Mouse (Mus musculus): ENCODE results near the gene Cxcr5. TPM values are rescaled to one million over a fixed set of nuclear protein-coding genes. Genes with fewer than 3 reads are reported as not detected.

Gene Cxcr5
- total RNA-seq, 2 experiments from 2014 or later: 0.37 to 2.8 TPM

DNA sequence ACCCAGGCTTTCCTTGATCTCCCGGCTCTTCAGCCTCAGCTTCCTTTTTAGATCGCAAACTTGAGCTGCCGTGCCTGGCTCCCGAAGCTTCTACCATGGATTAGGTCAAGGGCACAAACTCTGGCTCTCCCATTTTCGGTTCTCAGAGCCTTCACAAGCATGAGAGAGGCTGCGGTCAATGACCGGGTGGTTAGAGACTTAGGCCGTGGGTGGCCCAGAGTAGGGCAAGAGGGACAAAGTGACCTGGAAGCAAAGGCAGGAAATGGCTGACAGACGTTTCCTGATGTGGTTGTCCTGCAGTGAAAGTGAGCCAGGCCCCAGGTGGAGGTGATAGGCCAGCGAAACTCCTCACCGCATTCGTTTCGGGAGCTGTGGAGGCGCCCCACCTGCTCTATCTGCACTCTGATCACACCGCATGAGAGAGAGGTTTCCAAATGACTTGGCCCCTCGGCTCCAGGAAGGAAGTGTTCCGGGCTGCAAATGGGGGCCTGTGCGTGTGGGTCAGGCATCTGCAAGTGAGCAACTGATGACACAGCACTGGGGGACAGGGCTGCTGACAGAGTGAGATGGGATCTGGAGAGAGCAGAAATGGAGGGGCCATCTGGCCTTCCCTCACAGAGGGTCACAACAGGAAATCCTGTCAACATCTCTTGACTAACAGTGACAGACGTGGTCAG lies 23.9 kb downstream of the Cxcr5 start:
- DNase-seq: peak in 1 of 2 experiments; percentile 34

DNA sequence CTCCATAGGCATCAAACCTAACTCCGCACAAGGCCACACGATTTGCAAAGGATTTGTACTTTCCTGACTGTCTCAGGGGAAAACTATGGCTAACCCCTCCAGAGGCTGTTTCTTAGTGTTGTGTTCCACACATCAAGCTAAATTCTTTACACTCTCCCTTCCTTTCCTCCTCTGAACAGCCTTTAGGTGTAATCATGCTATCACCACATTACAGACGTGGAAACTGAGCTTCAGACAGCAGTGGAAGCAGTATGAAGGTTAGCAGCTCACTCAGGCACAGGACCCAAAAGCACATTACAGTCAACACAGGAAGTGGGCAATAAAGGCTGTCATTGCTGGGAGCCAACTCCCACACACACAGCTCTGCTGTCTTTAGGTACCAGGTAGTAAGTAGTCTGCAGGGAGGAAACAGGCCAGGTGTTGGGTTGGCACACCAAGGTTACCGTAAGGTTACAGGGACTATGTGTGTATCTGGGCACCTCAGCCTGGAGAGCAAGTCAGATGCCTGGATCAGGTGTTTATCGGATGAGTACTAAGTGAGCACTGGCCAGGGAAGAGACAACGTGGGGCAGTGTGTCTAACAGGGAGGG lies 28.6 kb downstream of the Cxcr5 start:
- no peak for DNase-seq

DNA sequence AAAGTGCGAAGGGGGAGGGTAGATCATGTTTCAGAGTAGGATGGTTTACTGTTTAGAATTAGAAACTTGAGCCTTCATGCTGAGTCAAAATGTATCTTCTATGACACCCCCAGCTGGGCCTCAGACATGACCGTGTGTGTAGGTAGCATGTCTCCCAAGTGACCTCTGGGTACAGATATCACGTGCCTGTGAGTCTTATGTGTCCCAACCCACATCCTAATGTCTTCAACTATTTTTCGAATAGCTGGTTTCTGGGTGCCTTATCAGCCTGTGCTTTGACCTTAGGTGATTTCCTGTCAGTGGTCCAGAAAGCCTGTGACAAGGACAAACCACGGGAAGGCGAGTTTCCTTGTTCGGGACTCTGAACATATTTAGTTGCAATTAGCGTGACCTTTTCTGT lies 33.3 kb downstream of the Cxcr5 start:
- peak in 1 of 2 experiments; percentile 54 for DNase-seq

DNA sequence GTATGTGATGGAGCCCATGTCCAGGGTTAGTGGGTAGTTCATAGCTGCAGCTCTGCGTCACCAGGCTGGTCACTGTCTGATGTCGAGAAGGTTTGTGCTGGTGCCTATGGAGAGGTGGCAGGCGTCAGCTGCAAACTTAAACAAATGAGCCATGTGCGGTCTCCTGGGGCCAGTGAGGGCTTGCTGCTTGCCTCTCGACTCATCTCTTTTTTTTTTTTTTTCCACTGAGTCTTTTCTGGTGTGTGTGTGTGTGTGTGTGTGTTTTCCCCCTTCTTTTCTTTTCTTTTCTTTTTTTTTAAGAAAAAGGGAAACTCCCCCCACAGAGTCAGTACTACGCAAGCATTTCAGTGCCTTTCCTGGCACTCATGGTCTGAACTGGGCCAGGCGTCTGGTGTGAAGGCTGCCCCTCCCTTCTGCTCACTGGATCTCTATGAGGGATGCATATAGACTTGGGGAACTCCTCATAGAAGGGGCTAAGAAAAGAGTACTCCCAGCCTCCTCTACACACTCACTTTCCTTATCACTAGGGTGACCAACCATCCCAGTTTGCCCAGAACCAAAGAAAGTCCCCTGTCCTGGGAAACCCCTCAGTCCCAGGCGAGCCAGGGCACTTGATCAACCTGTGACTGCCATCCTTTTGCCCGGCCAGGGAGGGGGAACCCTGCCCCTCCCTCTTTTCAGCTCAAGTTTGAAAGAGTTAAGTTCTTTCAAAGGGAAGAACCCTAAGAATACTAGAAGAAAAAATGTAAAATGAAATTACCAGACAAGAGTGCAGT lies 35.2 kb downstream of the Cxcr5 start:
- no peak for DNase-seq

DNA sequence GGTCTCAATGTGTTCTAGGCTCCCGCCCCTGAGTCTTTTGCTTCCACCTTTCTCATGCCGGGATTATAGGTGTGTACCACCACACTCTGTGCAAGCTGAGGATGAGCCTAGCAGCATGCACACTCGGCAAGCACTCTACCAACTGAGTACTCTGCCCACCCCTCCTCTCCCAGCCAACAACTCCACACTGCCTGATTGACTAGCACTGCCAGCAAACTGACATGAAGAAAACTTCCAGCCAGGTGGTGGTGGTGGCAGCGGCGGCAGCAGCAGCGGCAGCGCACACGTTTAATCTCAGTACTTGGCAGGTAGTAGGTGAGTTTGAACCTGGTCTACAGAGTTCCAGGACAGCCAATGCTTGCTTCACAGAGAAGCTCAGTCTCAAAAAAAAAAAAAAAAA lies 36.1 kb downstream of the Cxcr5 start:
- DNase-seq: no peak

DNA sequence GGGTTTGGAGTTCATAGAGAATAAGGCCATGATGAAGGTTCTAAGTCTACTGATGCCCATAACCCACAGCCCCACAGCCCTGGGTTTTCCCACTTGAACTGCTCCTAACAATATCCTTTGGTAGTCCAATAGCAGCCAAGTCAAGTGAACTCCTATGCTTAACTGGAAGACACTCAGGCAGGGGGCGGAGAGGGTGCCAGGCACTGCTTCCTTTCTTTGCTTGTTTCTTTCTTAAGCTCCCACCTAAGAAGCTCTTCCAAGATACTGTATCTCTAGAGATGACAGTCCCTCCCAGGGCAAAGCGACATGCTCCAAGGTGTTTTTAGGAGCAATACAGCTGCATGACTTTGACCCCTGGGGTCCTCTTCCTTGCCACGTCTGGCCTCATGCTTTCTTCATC lies 36.7 kb downstream of the Cxcr5 start:
- DNase-seq: no peak

DNA sequence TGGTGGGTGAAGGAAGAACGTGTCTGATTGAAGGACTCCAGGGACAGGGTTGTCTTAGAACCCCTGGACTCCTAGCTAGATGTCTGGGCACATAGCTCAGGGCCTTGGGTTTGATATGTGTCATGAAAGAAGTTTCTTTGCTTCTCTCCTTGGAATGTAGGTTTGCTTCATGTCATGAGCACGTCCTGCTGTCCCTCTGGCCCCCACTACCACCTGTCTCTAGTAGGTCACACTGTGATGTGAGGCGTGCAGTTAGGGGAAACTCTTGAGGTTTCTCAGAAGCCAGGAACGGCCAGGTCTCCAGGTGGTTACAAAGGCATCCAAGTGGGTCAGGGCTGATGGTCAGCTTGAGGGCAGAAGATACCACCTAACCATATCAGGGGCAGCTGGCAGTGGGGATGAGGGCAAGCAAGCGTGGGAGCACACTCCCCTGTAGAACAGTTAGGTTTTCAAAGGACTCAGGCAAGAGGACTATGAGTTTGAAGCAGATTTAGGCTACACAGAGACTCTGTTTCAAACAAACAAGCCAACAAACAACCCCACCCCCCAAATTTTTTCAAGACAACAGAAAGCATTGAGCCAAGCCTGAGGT lies 37.3 kb downstream of the Cxcr5 start:
- no peak for DNase-seq

DNA sequence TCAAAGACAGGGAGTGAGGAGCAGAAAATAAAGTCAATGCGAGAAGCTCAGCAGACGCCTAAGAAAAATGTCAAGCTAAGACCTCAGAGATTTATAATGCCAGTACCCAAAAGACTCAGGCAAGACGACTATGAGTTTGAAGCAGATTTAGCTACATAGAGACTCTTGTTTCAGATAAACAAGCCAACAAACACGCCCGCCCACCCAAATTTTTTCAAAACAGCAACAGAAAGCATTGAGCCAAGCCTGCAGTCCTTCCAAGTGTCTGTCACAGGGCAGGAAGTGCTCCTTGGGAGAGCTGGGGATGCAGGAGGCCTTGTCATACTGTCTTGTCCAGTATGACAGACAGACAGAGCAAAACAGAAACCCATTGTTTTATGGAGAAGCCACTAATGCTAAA lies 38.0 kb downstream of the Cxcr5 start:
- no peak for DNase-seq

DNA sequence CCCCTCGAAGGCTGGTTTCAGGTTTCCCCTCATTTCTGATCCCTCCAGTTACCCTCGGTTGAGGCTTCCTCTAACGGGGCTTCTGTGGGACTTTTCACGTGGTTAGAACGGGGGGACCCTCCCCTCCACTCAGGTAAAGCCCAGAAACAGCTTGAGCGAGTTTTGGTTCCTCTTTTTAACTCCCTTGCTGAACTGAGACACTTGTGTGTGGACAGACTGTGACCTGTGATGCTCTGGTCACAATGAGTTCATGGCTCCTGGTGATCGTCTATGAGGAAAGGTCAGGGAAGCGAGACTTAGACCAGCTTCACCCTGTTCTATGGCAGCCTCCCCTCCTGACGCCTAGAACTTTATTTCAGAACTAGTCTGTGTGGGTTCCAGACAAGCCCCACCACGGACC lies 39.8 kb downstream of the Cxcr5 start:
- no peak for DNase-seq

DNA sequence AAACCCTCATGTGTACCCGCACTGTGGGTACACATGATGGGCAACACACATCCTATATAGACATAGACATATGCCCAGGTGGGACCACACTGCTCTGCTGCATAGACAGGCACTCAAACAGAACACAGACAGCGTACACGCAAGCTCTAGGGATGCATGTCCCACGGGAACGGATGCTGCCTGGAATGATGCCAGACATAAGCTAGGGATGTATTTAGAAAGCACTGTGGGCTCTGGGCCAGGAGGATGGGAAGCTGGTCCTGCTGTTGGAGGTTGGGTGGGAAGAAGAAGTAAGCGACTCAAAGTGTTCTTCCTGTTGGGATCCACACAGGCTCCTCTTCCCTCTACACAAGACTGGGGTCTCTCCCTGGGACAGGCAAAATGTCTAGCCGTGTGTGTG lies 43.6 kb downstream of the Cxcr5 start:
- DNase-seq: peak in 1 of 2 experiments; percentile 48

DNA sequence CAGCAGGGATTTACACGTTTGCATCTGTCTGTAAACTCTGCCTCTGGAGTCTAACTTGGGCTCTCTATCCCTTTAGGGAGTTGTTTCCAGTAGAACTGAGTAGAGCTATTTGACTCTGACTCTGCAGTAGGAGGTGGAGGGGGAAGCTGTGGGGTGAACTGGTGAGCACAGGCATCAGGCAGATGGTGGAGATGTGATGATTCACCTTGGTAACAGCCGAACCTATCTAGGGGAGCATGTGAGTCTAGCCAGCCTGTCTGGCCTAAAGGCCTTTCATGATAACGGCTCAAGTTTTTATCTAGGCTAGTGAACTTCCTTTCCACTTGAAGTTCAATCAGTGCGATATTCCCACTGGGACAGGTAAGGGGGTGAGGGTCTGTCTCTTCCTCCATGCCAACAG lies 44.3 kb downstream of the Cxcr5 start:
- no peak for DNase-seq

DNA sequence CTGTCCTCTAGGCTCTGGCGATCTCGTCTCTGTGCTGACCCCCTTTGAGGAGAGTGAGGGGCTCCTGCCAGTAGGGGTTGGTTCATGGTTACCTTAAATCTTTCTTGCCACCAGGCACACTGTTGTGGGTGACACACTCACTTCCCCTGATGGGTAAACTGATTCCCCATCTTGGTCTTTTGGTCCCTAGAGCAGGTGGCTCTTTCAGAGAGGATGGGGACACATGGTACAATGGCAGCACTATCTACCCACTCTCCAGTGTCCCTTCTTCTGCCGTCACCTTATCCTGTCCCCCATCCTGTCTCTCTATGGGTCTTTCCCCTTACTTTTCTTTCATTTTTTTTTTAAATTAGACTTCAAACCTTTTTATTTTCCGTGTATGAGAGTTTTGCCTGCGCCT lies 45.8 kb downstream of the Cxcr5 start:
- no peak for DNase-seq

DNA sequence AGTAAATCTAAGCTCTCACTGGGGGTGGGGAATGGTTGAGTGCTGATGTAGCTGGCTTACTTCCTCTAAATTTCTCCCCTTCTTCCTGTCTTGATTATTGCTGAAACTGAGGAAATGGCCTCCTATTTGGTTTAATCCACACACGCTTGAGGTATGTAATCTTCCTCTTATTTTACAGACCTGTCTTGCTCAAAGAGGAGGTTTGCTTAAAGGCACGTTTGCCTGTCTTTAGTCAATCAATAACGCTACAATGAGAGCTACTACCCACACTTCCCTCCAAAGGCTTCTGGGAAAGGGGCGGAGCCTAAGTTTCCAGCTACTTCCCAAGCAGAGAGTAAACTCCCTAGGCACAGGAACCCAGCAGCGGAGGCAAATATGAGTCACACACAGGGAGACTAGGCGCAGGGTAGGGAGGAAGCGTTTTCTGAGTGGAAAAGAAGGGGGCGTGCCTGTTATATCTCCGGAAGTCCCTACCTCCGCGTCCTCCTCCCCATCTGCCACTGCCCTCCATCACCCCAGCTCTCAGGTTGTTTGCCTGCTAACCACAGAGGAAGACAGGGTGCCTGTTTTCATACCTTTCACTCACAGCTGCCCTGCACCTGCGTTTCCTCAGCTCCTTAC lies 46.4 kb downstream of the Cxcr5 start:
- peak; percentile 72 to 86 for DNase-seq

DNA sequence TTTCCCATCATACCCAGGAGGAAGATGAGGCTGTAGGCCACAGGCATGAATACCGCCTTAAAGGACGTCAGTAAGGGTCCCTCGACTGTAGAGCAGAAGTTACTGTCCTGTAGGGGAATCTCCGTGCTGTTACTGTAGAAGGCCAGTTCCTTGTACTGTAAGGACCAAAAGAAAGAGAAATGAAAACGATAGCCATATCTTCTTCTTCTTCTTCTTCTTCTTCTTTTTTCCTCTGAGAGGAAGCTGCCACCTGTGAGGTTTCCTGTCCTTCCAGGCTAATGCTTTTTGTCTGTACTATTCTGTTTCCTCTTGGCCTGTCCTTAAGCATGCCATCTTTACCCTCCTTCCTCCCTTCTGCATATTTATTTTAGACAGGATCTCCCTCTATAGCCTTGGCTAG lies 47.5 kb downstream of the Cxcr5 start:
- DNase-seq: no peak

DNA sequence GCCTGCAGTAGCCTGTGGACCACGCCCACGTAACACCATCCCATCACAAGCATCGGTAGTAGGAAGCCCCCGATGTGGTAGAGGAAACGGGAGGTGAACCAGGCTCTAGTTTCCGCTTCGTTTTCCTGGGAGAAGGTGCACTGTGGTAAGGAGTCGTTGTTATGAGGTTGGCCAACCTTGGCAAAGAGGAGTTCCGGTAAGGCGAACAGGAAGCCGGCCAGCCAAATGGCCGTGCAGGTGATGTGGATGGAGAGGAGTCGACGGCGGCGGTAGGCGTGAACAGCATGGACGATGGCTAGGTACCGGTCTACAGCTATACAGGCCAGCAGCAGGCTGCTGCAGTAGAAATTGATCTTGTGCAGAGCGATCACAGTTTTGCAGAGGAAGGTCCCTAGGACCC lies 48.1 kb downstream of the Cxcr5 start:
- DNase-seq: no peak

DNA sequence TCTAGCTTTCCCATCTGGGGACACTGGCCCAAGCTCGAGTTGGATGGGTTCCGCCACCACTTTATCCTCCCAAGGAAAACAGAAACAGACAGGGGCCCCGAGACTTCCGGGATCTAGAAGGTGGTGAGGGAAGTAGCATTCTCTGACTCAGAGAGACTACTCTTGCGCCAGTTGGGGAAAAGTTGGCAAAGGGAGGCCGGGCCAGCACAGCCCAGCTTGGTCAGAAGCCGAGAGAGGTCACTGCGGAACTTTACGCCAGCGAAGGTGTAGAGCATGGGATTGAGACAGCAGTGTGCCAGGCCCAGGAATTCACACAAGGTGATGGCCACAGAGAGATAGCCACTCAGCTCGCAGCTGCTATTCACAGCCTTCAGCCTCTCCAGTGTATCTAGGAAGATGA lies 48.6 kb downstream of the Cxcr5 start:
- DNase-seq: peak; percentile 26 to 52

DNA sequence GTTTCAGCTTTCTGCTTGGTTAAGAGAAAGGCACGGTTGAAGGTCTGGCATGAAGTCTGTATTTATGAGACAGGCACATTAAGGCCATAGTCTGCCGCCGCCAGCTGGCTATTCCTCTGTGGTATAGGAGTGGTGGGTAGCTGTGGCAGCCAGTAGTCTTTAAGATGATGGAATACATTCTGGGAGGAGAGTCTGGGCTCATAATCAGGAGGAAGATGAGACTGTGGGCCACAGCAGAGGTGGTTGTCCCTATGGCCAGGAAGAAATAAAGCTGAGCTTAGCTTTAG lies 49.0 kb downstream of the Cxcr5 start:
- no peak for DNase-seq

DNA sequence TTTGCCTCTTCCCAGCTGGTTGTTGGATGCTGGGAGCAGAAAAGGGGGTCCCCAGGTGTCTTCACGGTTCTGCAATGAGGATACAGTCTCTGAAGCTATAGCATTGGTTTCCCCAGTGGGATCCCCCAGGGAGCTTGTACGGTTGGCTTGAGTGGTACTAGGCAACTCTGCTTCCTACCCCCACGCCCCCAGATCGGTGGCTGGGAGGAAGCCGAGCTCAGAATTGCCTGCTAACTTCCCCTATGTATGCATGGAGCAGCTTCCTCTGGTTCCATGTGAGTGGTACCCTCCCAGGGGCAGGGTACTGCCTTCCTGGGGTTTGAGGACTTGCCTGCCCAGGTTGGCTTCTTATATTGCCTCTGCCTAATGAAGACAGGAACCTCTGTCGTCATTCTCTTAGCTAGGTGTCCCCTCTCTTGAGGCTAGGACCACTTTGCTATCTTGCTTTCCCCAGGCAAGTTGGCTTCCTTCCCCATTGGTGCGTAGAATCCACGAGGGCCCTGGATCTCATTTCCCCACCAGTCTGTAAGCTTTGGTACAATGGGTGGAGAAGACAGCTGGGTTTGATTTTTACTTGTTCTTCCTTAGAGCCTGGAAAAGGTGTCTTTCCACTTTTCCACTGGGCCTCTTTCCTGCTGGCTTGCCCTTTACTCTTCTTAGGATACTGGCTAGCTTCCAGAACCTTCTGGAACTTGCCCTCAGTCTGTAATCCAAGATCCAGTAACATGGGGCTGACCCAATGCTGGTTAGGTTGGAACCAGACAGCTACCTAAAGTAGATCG lies 49.6 kb downstream of the Cxcr5 start:
- peak; percentile 44 to 48 for DNase-seq

DNA sequence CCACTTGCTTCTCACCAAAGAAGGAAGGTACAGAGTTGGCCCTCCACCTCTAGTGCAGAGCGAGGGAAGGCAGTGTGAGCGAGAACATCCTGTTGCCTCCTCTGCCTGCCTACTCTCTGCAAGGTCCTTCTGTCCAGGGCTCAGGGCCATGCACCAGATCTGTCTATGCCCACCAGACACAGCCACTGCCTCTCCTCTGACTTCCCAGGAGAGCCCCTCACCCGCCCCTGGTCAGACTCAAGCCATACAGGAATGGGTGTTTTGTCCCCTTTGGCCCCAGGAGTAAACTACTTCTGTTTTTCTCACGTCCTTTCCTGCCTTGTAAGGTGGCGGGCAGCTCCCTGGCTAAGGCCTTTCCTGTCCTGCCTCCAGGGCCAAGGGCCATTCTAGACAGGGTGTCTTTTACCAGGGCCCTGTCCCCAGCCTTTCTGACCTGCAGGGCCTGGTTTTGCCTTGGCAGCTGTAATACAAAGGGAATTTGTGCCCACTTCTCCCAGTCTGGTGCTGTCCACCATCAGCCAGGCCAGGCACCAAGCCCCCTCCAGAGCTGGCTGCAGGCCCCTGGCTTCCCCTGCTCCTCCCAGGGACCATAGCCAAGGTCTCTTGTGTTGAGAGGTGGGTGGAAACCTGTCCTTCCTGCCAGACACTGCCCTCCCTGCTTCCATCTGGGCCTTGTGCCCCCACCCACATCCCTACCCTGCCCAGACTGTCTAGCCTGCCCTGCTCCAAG lies 50.6 kb downstream of the Cxcr5 start:
- DNase-seq: peak; percentile 78 to 88

DNA sequence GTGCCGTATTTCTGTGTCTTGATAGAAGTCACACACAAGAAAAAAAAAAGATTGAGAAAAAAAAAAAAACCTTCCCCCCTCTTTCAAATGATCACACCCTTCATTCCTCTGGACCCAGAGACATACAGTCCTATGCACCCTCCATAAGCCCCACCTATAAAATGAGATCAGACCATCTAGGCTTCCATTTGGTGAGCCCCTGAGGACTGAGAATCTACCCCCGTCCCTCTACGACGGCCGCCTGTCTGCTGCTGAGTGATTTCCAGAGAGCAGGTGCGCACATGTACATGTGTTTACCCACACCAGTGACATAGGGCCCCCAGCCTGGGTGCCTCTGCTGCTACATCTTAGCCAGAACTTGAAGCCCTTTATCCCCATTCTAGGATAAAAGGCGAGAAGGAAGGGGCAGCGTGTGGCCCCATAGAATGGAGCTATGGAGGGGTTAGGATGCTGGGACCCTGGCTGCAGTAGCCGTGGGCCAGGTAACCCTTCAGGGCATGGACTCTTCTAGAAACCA lies 51.3 kb downstream of the Cxcr5 start:
- peak; percentile 18 to 51 for DNase-seq
